Mouse (Mus musculus): ENCODE data around the gene Olfr726. TPM values are rescaled to one million over a fixed set of nuclear protein-coding genes. Genes with fewer than 3 reads are reported as not detected.

Olfr726 gene
- total and polyA plus RNA-seq, 2 experiments, result not detected

DNA sequence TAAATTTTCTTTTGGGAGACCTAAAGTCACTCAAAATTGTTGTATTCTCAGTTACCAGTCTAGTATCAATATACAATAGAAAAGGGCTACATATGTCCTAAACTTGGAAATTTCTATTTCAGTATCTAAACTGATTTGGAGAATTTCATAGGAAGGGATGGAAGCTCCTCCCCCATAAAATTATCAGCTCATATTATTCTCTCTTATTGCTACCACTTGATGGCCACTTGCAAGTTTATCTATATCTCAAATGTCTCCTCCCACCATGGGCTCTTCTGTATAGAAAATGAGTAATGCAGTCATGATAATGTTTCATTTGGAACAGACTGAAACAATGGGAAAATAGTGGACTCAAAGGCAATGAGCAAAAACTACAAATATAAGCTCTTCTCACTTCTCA, 50.5 kb downstream of the Olfr726 start, which contains the start of gene Olfr725:
Olfr725 (minus strand) TSS at position 101 of the 400 bp plus-strand sequence.
- TF ChIP-seq CTCF (IDR thresholded peaks at IDR 0.05; ENCODE audit: low read depth, low read length), result no peak
- no peak for TF ChIP-seq POLR2A (IDR thresholded peaks at IDR 0.05; ENCODE audit: extremely low read depth, insufficient read depth, low read length)
- Histone ChIP-seq H3K4me3 (ENCODE audit: insufficient read depth, low read depth, low read length) (no peak within 1 kb of the TSS), H3K9ac (ENCODE audit: low read depth, low read length) (no peak within 1 kb of the TSS), H3K79me2 (ENCODE audit: control insufficient read depth, insufficient read depth, low read length) (no peaks in the 10 kb centered on the region), H3K27ac (replicated peaks; ENCODE audit: insufficient read depth, low read depth, low read length) (no peak within 1 kb of the TSS), H3K27me3 (ENCODE audit: control insufficient read depth, insufficient read depth, low read length) (no peaks in the 10 kb centered on the region), H3K36me3 (ENCODE audit: control insufficient read depth, insufficient read depth, low read length) (no peaks in the 10 kb centered on the region), H3K4me1 (ENCODE audit: control insufficient read depth, insufficient read depth, low read length) (no peaks in the 10 kb centered on the region)
- no peak for DNase-seq (ENCODE audit: extremely low read depth, low read depth, low spot score)

Other genes with a start within 250 kb of the Olfr726 start
- gene Olfr722, start 189.0 kb downstream of the Olfr726 start, total RNA-seq (2014; rRNA removed), result not detected in 2 replicates
- not detected in 2 replicates for gene Olfr722, start 189.0 kb downstream of the Olfr726 start, polyA plus RNA-seq (2012; rRNA removed)
- not detected in 2 replicates for gene Olfr723, start 159.2 kb downstream of the Olfr726 start, total RNA-seq (2014; rRNA removed)
- gene Olfr723, start 159.2 kb downstream of the Olfr726 start, polyA plus RNA-seq (2012; rRNA removed), result not detected in 2 replicates
- gene Olfr724, start 127.7 kb downstream of the Olfr726 start, total RNA-seq (2014; rRNA removed), result not detected in 2 replicates
- gene Olfr724, start 127.7 kb downstream of the Olfr726 start, polyA plus RNA-seq (2012; rRNA removed), result not detected in 2 replicates
- not detected in 2 replicates for gene Olfr725, start 50.6 kb downstream of the Olfr726 start, total RNA-seq (2014; rRNA removed)
- gene Olfr725, start 50.6 kb downstream of the Olfr726 start, polyA plus RNA-seq (2012; rRNA removed), result not detected in 2 replicates
- gene Olfr727, start 32.2 kb upstream of the Olfr726 start, total RNA-seq (2014; rRNA removed), result not detected in 2 replicates
- gene Olfr727, start 32.2 kb upstream of the Olfr726 start, polyA plus RNA-seq (2012; rRNA removed), result not detected in 2 replicates
- not detected in 2 replicates for gene Olfr728, start 51.7 kb upstream of the Olfr726 start, total RNA-seq (2014; rRNA removed)
- not detected in 2 replicates for gene Olfr728, start 51.7 kb upstream of the Olfr726 start, polyA plus RNA-seq (2012; rRNA removed)
- gene Olfr729, start 62.0 kb upstream of the Olfr726 start, total RNA-seq (2014; rRNA removed), result not detected in 2 replicates
- not detected in 2 replicates for gene Olfr729, start 62.0 kb upstream of the Olfr726 start, polyA plus RNA-seq (2012; rRNA removed)
- not detected in 2 replicates for gene Olfr730, start 97.2 kb upstream of the Olfr726 start, total RNA-seq (2014; rRNA removed)
- not detected in 2 replicates for gene Olfr730, start 97.2 kb upstream of the Olfr726 start, polyA plus RNA-seq (2012; rRNA removed)
- gene Olfr731, start 150.9 kb upstream of the Olfr726 start, total RNA-seq (2014; rRNA removed), result not detected in 2 replicates
- not detected in 2 replicates for gene Olfr731, start 150.9 kb upstream of the Olfr726 start, polyA plus RNA-seq (2012; rRNA removed)
- gene Olfr732, start 193.3 kb upstream of the Olfr726 start, total RNA-seq (2014; rRNA removed), result not detected in 2 replicates
- gene Olfr732, start 193.3 kb upstream of the Olfr726 start, polyA plus RNA-seq (2012; rRNA removed), result not detected in 2 replicates
- gene Olfr733, start 210.6 kb upstream of the Olfr726 start, total RNA-seq (2014; rRNA removed), result not detected in 2 replicates
- gene Olfr733, start 210.6 kb upstream of the Olfr726 start, polyA plus RNA-seq (2012; rRNA removed), result not detected in 2 replicates
- not detected in 2 replicates for gene Olfr734, start 235.8 kb upstream of the Olfr726 start, total RNA-seq (2014; rRNA removed)
- not detected in 2 replicates for gene Olfr734, start 235.8 kb upstream of the Olfr726 start, polyA plus RNA-seq (2012; rRNA removed)